Mouse (Mus musculus): ENCODE results near the gene Dnttip2.
"Not testable (repeated sequence)": the region's sequence is repeated elsewhere in the genome, so short reads cannot be mapped to it uniquely, and the experiment has no call there.

Dnttip2 gene

DNA sequence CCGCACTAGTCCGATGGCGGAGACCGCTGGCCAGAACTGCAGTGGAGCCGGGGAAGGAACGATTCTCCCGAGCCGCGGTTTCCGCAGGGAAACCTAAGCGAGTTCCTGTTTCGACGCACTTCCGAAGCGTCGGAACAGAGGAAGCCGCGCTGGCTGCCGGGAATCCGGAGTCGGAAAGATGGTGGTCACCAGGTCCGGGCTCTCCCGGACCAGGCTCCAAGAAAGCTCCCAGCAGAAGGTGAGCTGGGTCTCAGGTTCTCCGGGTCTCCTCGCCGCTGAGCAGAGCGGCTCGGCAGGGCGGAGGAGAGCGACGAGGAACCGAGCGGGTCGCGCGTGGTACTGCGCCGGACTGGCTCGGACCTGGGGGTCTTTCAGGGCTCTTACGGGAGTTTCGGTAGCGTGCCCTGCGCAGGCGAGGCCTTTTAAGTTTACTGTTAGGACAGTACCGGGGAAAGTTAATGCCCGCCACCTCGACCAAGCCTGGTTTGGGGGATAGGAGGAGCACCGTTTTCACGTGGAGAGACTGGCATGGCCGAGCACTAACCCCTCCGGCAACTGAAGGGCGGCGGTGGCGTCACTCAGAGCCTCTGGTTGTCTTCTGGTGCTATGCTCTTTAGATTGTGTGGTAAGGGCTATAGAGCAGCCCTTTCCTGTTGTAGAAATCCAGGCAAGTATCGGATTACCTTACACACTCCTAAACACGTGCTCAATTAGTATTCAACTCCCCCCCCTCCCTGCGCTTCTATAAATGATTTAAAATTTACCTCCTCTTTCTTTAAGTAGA, at the start of gene Dnttip2:
Dnttip2 (plus strand) TSS at position 148 of the 784 bp plus-strand sequence.
- in situ Hi-C loops (cut with MboI, MseI): no loop called here

- in situ Hi-C loops (cut with MboI, MseI): not testable (repeated sequence)
These were observed 47.2 kb upstream of the Dnttip2 start for GRCm38 (mm10) chr3:122226972-122227371.

- in situ Hi-C loops (cut with MboI, MseI): no loop called here
These were observed 38.4 kb upstream of the Dnttip2 start for GRCm38 (mm10) chr3:122235772-122236171.

- in situ Hi-C loops (cut with MboI, MseI): no loop called here
These were observed 31.3 kb upstream of the Dnttip2 start for GRCm38 (mm10) chr3:122242876-122243275.

DNA sequence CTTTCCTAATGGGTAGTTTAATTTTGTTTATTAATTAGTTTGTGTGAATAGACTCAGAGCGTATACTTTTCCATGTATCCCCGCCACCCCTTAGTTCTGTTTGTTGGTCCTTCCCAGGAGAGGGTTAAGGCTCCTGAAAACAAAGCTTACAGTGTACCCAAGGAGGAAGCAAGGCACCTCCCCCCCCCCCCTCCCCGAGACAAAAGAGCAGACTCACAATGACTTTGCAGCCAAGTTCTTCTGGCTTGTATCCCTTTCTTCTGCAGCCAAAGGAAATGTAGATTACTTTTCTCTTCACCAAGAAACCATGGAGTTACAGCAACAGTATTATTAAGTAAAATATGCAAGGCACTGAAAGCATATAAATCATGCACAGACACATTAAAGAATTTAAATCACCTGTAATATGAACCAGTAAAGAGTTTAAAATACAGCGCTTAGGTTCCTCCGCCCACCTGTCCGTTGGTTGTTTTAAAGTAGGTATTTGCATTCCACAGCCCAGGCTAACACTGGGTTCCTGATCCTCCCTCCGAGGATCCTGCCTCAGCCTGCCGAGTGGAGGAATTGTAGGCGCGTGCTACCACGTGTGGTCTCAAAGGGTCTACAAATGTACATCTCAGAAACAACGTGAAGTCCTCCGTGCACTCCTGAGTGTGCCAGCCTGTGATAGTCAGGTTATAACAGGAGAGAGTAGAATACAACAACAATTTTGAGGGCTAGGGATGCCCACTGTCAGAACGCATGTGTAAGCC, 30.6 kb upstream of the Dnttip2 start:
- in situ Hi-C loops (cut with MboI, MseI): no loop called here

GRCm38 (mm10) chr3:122244759-122245158, 29.4 kb upstream of the Dnttip2 start:
- in situ Hi-C loops (cut with MboI, MseI): no loop called here

DNA sequence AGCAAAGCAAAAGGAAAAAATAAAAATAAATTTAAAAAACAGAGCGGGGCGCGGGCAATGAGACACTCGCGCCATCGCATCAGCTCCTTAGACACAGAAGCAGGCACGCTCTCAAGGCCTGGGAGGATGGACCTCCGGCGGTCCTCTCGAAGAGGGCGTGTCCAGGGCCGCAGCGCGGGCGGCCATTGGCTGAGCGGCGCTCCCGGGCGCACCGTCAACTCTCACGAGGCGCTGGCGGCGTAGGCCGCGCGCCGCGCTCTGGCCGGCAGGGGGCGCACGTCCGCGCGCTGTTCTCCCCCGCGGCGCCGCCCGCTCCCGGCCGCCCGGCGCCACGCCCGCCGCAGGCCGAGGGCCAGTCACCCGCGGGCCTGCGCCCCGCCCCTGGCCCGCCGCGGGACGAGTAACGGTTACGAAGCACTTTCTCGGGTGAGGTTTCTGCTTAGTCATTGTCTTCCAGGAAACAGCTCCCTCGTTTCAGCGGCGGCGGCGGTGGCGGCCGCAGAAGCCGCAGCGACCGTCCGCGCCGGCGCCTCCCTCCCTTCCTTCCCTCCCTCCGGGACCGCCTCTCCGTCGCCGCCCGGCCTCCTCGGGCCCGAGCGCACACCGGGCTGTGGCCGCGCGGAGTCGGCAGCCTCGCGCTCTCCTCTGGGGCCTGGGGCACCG, 28.8 kb upstream of the Dnttip2 start, which contains the start of gene Gclm:
Gclm (plus strand) TSS at position 343 of the 663 bp plus-strand sequence.
- in situ Hi-C loops (cut with MboI, MseI): no loop called here

DNA sequence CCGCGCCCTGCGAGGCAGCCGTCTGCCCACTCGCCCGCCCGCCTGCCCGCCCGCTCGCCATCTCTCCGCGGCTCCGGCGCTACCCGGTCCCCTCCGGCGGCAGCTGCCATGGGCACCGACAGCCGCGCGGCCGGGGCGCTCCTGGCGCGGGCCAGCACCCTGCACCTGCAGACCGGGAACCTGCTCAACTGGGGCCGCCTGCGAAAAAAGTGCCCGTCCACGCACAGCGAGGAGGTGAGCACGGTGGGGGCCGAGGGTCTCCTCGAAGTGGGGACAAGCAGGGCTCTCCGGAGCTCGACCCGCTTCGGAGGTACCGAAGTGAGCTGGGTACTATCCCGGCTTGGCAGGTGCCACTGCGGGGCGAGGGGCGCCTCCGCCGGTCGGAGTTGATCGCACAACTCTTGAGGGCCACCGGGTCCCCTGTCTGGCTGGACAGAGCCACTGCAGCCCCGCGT, 28.3 kb upstream of the Dnttip2 start:
- in situ Hi-C loops (cut with MboI, MseI): no loop called here

DNA sequence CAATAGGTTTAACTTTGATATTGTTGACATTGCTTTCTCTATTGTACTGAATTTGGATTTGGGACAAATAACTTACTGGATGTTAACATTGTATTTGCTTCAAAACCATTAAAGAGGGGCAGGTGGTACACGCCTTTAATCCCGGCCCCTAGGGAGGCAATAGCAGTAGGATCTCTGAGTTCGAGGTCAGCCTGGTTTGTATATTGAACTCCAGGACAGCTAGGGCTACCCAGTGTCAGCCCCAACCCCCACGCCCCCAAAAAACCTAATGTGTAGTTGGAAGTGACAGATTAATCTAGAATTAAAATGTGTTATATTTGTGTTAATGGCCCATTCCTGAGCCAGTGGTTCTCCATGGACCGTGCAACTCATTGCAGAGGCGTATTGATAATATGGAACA, 27.8 kb upstream of the Dnttip2 start:
- in situ Hi-C loops (cut with MboI, MseI): no loop called here

DNA sequence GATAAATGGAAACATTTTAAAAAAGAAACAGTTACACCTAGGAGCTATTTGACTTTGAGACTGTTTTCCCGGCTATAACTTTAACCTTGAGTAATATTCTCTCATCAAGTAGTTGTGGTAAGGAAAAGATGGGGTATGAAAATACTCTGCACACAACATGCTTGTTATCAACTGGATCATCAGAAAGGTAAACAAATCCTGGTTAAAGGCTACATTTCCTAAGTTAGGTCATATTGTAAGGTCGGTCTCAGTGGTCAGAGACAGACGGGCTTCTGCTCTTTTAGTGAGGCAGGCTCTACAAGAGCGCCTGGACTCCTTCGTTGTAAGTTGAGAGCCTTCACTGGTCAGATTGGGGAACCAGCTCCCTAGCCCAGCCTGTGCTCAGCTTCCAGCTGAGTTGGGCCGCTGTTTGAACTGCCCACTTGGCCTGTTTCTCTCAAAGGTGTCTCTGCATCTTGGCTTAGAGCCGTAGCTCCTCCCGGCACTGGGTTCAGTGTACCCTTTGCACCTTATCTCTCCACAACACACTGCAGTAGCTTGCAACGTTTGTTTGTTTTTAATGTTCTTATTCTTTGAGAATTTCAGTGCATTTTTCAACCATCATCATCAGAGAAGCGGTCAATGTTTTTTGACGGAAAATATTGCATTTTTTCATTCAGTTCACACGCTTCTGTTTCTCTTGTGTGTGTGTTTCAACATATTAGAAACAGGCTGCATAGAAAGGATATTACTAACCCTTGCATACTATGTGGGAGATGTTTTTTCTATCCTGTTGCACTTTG, 27.0 kb upstream of the Dnttip2 start:
- in situ Hi-C loops (cut with MboI, MseI): no loop called here

DNA sequence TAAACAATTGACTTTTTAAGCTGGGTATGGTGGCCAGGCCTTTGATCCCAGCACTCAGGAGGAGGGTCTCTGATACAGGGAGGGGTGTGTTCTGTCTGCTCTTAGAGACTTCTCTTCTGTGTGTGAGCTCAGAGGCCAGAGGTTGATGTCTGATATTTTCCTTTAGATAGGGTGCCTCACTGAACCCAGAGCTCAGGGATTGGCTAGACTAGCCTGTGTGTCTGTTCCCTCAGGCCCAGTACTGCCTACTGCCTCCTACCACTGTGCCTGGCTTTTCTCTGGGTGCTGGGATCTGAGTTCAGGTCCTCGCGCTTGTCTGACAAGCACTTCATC, 26.5 kb upstream of the Dnttip2 start:
- in situ Hi-C loops (cut with MboI, MseI): no loop called here

GRCm38 (mm10) chr3:122252466-122253253, 21.5 kb upstream of the Dnttip2 start:
- in situ Hi-C loops (cut with MboI, MseI): no loop called here

DNA sequence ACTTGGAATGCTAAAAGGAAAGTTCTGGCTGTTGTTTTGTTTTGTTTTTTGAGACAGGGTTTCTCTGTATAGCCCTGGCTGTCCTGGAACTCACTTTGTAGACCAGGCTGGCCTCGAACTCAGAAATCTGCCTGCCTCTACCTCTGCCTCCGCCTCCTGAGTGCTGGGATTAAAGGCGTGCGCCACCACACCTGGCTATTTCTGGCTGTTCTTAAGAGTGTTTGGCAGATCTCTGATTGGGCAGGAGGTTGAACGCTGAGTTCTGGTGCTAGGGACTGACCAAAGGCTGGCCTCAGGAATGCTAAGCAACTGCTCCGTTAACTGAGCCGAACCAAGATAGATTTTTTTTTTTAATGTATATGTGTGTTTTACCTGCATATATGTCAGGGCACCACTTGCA, 20.1 kb upstream of the Dnttip2 start:
- in situ Hi-C loops (cut with MboI, MseI): not testable (repeated sequence)

DNA sequence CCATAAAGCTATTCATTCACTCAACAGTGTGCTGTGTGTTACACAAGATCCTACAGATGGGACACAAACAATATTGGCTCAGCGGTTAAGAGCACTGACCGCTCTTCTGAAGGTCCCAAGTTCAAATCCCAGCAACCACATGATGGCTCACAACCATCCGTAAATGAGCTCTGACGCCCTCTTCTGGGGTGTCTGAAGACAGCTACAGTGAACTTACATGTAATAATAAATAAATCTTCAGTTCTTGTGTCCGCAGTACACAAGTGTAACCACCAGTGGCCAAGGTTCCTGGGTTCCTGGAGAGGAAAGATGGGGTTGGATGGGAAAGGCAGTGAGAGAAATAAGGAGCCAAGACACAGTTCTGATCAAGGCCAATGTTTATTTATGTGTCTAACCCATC, 4.2 kb upstream of the Dnttip2 start:
- in situ Hi-C loops (cut with MboI, MseI): no loop called here

- in situ Hi-C loops (cut with MboI, MseI): not testable (repeated sequence)
These were observed 1.6 kb upstream of the Dnttip2 start for GRCm38 (mm10) chr3:122272565-122272964.

DNA sequence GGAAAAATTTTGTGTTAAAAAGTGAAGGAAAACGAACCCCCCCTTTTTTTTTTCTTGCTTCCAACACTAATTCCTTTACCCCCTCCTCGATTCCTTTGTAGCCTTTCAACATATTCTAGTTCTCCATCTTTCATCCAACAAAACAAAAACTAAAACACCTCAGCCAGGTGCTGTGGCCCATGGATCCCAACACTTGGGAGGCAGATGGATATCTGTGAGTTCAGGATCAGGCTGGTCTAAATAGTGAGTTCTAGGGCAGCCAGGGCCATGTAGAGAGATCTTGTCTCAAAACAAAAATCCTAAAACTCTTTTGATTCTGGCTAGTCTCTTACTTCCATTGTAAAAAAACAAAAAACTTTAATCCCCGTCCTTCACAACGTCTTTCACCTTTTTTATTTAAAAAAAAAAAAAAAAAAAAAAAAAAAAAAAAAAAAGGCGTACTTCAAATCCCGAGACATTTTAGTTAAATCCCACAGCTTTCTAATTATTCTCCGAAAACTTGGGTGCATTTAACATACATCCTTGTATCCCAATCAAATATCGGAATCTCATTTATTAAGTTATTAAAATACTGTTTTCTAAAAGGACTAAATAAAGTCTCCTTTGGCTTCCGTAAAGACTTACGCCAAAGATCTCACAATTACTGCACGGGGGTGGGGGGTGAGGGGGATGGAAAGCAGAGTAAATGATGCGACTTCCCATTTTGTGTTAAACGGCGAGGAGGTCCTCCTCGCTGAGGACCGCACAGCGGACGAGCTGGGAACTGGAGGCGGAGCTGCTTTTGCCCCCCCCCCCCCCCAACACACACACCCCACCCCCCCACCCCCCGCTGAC, 564 bp upstream of the Dnttip2 start:
- in situ Hi-C loops (cut with MboI, MseI): no loop called here

DNA sequence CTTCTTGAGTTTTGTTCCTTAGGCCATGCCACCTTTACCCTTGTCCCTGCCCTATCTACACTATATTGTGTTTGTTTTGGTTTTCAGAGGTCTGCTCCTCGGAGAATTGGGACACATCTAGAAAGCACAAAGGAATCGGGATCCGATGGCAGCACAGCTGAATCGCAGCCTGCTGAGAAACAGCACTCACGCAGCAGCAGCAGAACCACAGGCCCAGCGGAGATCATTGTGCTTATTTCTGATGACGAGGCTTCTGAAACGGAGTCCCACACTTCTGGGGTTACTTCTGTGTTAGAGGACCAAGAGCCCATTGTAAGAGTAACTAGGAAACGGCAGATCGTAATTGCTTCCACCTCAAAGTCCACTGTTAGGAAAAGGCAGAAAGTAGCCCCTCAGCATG, 923 bp downstream of the Dnttip2 start:
- in situ Hi-C loops (cut with MboI, MseI): no loop called here

DNA sequence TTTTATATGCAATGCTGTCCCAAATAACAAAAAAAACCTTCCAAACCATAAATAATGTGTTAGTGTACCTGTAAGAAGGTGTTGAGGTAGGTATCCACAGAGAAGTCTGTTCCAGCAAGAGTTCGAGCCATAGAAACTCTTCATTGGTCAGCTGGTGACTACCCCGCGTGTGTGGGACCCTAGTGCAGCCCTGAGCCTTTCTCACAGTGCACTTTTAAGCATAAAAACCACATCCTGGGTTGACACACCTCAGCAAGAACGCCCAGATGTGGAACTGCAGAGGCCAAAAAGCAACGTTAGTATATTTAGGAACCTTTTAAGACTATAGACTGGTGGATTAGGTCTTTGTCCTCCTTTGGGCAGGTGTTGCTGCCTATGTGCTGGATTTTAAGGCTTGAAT, 13.0 kb downstream of the Dnttip2 start:
- in situ Hi-C loops (cut with MboI, MseI): no loop called here

- in situ Hi-C loops (cut with MboI, MseI): no loop called here
These were observed 14.5 kb downstream of the Dnttip2 start for GRCm38 (mm10) chr3:122288613-122289195.

GRCm38 (mm10) chr3:122289344-122289743, 15.2 kb downstream of the Dnttip2 start:
- in situ Hi-C loops (cut with MboI, MseI): not testable (repeated sequence)

Measured in T-helper 1 cell (primary cell).